Mouse (Mus musculus) MN1 (cell line): ENCODE results near the gene Adat3.
"Not testable (repeated sequence)": the region's sequence is repeated elsewhere in the genome, so short reads cannot be mapped to it uniquely, and the experiment has no call there.

Experiments used
- DNase-seq: peaks from one replicate; pipeline ENCODE4 v3.0.0-alpha.2; 2016; ENCODE audit warnings: low spot score

Adat3 gene

GRCm38 (mm10) chr10:80610116-80610785 lies 7.6 kb downstream of the Adat3 start:
- DNase-seq, result no peak

- peak; percentile 52 for DNase-seq
Observed at GRCm38 (mm10) chr10:80611024-80611423, 8.3 kb downstream of the Adat3 start.

- no peak for DNase-seq
Observed at GRCm38 (mm10) chr10:80611905-80612304, 9.2 kb downstream of the Adat3 start.

- DNase-seq, result no peak
Observed at GRCm38 (mm10) chr10:80613821-80614220, 11.1 kb downstream of the Adat3 start.

- no peak for DNase-seq
Observed at GRCm38 (mm10) chr10:80614351-80614750, 11.7 kb downstream of the Adat3 start.

- DNase-seq, result no peak
Observed at GRCm38 (mm10) chr10:80618181-80618580, 15.5 kb downstream of the Adat3 start.

- DNase-seq, result no peak
Observed at GRCm38 (mm10) chr10:80619465-80620244, 17.0 kb downstream of the Adat3 start.

- no peak for DNase-seq
Observed at GRCm38 (mm10) chr10:80620365-80620764, 17.7 kb downstream of the Adat3 start.

- peak; percentile 21 for DNase-seq
Observed at GRCm38 (mm10) chr10:80620796-80621689, 18.4 kb downstream of the Adat3 start.

DNA sequence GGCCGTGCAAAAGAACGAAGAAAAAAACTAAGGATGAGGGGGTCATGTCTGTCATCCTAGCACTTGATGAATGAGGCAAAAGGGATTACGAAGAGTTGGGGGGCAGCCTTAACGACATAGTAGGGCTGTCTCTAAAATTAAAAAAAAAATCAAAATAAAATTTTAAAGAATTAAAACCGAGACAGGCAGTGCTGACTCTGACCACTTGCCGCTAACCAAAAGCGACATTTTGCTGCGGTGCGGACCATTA lies 18.9 kb downstream of the Adat3 start:
- no peak for DNase-seq

DNA sequence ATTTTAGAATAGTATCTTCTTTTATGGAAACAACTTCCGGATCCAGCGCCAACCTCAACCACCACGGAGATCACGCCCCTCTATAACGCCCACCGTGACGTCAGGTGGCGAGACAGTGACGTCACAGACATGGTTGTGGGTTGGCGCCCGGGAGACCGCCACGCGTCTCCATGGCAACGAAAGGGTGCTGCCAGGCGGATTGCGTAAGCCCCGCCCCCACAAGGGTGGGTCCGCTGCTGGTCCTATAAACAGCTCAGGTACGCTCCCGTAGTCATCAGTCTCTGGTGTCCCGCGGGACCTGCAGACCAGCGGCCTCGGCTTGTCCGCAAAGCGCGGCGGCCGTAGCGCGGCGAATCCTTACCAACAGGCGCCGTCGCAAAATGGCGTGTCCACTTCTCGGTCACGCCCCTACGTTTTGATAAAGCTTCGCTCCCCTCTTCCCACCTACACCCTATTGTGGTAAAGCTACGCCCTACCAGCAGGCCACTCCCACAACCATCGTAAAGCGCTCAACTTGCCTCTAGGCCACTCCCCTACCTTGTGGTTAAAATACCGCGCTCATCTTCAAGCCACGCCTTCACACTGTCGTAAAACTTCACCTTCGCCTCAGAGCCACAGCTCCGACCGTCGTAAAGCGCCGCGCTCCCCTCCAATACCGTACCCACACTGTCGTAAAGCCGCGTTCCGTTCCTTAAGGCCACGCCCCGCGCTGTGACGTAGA lies 19.4 kb downstream of the Adat3 start:
- peak; percentile 99 for DNase-seq

DNA sequence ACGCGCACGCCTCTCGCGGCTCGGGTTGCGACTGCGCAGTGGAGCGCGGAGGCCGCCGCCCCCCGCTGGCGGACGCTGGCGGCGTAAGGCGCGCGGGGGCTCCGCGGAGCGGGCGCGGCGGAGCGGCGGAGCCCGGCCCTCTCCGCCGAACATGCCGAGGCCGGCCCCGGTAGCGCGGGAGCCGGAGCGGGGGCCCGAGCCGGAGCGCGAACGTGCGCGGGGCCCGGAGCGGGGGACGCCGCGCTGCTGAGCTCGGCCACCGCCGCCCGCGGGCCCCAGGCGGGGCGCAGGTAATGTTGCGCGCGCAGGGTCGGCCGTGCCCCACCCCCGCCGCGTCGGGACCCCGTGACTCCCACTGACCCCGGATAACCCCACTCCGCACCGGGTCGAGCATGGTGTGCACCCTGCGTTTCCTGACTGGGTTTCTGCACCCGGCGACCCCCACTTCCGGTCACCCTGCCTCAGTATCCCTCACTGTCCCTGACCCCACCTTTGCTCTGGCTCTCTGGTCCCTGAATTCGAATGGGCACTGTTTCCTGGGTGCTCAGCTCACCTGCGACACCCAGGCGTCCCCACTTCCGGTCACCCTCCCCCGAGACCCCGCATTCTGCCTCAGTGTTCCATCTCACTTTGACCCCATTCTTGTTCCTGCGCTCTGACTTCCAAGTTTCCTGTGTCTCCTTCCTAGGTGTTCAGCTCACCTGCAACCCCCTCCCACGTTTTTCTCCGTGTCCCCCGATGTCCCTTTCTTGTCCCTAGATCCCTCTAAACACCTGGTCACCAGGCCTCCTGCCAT lies 20.2 kb downstream of the Adat3 start, which contains the start of gene Csnk1g2:
TSS of gene Csnk1g2 (plus strand) at position 178 of the 796 bp plus-strand sequence.
- no peak for DNase-seq

DNA sequence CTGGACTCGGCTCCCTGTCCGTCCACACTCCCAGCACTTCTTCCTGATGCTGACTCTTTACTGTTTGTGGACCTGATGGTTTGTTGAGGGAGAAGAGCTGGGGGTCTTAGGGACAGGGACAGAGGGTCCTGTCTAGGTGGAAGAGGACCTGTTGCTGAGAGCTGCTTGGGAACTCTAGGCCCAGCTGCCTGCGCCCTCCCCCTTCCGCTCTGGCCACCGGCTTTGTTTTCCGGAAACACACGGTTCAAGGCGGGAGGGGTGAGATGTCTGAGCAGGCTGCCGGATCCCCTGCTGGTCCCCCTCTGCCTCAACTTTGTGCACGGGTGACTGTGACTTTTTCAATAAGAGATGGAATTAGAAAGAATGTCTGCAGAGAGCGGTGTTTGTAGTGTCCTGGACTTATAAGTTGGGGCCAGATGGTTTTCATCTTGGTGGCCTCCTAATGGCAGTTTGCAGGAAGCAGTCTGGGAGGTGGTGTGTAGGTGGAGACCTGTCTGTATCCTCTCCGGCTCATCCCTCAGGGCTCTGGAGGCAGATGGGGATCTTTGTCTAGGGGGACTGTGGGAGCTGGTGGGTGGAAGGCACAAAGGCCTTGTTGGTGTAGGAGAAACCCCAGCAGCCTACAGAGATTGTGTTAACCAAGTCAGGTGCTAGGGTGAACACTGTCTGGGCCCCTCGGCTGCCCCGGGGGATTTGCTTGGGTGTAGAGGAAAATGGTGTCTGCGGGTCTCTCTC lies 20.9 kb downstream of the Adat3 start:
- DNase-seq, result peak; percentile 58

DNA sequence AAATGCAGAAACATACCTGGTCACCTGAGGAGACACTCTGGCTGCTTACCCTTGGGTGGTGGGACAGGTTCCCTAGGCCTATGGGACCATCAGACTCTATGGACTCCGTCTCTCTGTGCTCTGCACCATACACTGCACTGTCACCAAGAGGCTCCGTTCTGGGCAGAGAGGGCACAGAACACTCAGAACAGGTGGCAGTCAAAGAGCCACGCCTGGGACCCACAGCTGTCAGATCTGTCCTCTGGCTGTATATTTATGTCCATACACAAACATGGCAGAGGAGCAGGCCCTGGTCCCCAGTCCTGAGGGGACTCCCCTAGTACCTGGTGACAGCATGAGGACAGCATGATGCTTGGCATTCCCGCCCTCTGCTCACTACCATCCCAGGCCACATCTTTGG lies 23.1 kb downstream of the Adat3 start:
- no peak for DNase-seq

GRCm38 (mm10) chr10:80627685-80628084 lies 25.0 kb downstream of the Adat3 start:
- DNase-seq, result peak; percentile 79

DNA sequence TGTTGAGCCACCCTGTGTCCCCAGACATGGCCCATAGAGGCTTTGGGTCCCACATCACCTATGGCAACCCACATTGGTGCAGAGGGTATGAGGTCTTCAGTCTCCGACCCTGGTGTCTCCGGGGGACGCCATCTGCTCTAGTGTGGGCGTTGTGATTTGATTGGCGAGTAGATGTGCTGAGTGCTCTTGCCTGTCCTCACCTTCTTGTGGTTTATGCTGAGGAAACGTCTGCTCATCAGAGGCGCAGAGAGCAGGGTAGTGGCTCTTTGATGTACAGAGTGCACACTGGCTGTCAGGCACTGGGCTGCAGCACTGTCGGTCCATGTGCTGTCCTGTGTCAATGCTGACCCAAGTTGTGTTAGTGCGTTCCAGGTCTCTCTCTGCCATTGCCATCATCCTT lies 26.2 kb downstream of the Adat3 start:
- no peak for DNase-seq

DNA sequence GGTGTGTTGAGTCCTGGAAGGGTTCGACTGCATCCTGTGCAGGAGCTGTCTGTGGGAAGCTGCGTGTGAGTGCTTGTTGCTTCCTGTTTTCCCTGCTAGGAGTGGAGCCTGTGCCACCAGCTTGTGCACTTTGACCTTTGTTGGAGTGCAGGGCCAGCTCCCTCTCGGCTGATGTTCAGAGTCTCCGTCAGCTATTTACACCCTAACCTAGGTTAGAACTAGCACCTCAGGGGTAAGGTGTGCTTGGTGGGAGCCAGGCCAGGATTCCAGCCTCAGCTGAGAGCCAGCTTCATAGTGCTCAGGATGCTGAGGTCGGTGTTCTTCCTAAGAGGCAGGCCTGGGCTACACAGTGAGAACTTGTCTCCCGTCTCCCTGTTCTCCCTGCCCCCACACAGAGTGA lies 32.7 kb downstream of the Adat3 start:
- no peak for DNase-seq

GRCm38 (mm10) chr10:80646936-80647335 lies 44.3 kb downstream of the Adat3 start:
- DNase-seq, result no peak

GRCm38 (mm10) chr10:80649910-80650309 lies 47.2 kb downstream of the Adat3 start:
- DNase-seq, result not testable (repeated sequence)

DNA sequence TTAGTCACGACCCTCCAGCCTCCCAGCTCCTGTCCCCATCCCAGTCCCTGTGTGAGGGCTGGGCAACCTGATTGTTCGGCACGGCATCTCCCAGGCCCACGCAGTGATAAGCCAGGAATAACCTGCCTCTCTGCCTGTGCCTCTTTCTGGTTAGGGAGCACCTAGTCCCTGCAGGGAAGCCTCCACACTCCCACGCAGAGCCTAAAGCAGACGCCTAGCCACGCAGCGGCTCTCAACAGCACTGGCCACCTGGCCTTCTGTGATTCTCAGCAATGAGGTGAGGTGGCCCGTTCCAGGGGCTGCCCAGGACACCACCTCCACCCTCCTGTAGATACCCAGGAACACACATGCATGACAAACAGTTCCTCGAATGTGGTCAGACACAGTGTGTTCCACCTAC lies 47.7 kb downstream of the Adat3 start:
- no peak for DNase-seq
